Mouse (Mus musculus) limb, embryonic 10.5 days (tissue): Measurements from ENCODE around the gene Casp7. TPM values are rescaled to one million over a fixed set of nuclear protein-coding genes. Genes with fewer than 3 reads are reported as not detected.

Experiments used
- DNase-seq: peaks from one replicate; pipeline ENCODE4 v3.0.0-alpha.2; 2017; ENCODE audit warnings: low spot score
- H3K27ac ChIP-seq: fragments of 300-500 bp; sonication (generic); 2 replicates; pipeline ENCODE4 v1.5.1; 2016; ENCODE audit warnings: mild to moderate bottlenecking
- H3K27me3 ChIP-seq: fragments of 300-500 bp; sonication (generic); 2 replicates; pipeline ENCODE4 v1.6.1; 2016; ENCODE audit warnings: low read depth, mild to moderate bottlenecking; ENCODE audit not compliant: poor library complexity, severe bottlenecking
- H3K36me3 ChIP-seq: fragments of 300-500 bp; sonication (generic); 2 replicates; pipeline ENCODE4 v1.6.1; 2016; ENCODE audit warnings: mild to moderate bottlenecking, moderate library complexity
- H3K4me1 ChIP-seq: fragments of 300-500 bp; sonication (generic); 2 replicates; pipeline ENCODE4 v1.6.1; 2016
- H3K4me3 ChIP-seq: fragments of 300-500 bp; sonication (generic); 2 replicates; pipeline ENCODE4 v1.5.1; 2016; ENCODE audit warnings: mild to moderate bottlenecking, moderate library complexity
- H3K9me3 ChIP-seq: fragments of 300-500 bp; sonication (generic); replicated peaks from 2 replicates; pipeline ENCODE4 v1.6.1; 2016; ENCODE audit warnings: mild to moderate bottlenecking
- WGBS: fragments of 180-500 bp; shearing (Covaris S2); methylation state at CpG from one replicate; pipeline ENCODE4 v1.1.7; 2016; 5-methylcytosine and 5-hydroxymethylcytosine counted together
- polyA plus RNA-seq: library from polyadenylated mRNA; unstranded; fragments of >200 nt; fragmentation: Nextera tagmentation; extraction: Ambion mirVana; gene quantifications from 2 replicates; pipeline ENCODE4 v1.2.1, GENCODE M21; 2016

The Casp7 gene
- polyA plus RNA-seq, 1 experiment from 2014 or later: 24.5 TPM

DNA sequence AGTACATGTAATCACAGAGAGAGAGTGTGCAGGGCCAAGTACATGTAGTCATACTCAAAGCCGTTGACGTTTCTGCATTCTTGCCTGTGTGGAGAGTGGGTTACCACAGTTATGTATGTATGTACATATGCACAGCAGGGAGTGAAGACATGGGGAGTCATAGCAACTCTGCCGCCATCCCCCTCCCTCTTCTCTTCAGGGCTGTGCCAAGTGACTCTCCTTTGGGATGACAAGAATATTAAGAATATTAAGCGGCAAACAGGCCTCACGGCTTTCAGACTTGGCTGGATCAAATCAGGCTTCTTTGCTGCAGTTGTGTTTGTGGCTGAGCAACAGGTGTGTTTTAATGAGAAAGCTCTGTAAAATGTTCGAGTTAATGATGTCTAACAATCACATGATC lies 92.7 kb downstream of the Casp7 start:
- 88% methylated on average over 6 of the region's 6 CpGs for WGBS
- DNase-seq: no peak
- no peaks in the 10 kb centered on the region for H3K36me3 ChIP-seq

More for the DNA sequence above, 92.7 kb downstream of the Casp7 start:
- Histone ChIP-seq H3K4me3 (no peak overlapping the region), H3K4me1 (peaks cover 26% of the 10 kb centered on the region), H3K9me3 (no peaks in the 10 kb centered on the region), H3K27ac (no peak overlapping the region), H3K27me3 (no peaks in the 10 kb centered on the region)

Other genes starting within 250 kb of the Casp7 start
- 0.46 TPM in 1 of 2 replicates, not detected in the other for gene Habp2, start 110.0 kb upstream of the Casp7 start, polyA plus RNA-seq
- gene Nrap, start 7.1 kb upstream of the Casp7 start, polyA plus RNA-seq: 0.09 TPM in 1 of 2 replicates, not detected in the other
- 0.10 and 0.21 TPM in 2 replicates for gene Plekhs1, start 64.5 kb downstream of the Casp7 start, polyA plus RNA-seq
- gene Dclre1a, start 151.1 kb downstream of the Casp7 start, polyA plus RNA-seq: 17.1 and 20.9 TPM in 2 replicates
- gene Nhlrc2, start 151.1 kb downstream of the Casp7 start, polyA plus RNA-seq: 15.3 and 16.6 TPM in 2 replicates